Mouse (Mus musculus): Measurements from ENCODE around the gene Nectin2. TPM values are rescaled to one million over a fixed set of nuclear protein-coding genes. Genes with fewer than 3 reads are reported as not detected.

Gene Nectin2
- polyA plus RNA-seq, 2 experiments = 58.9 to 71.3 TPM

GRCm38 (mm10) chr7:19783630-19784029 lies 33.3 kb upstream of the Nectin2 start:
- no peaks in the 10 kb centered on the region for H3K36me3 ChIP-seq (ENCODE audit: control insufficient read depth, insufficient read depth, low read length)
- H3K4me3 ChIP-seq (replicated peaks; ENCODE audit: low read length) = no peak overlapping the region
- no peaks in the 10 kb centered on the region for H3K4me1 ChIP-seq (ENCODE audit: control insufficient read depth, insufficient read depth, low read length)
- ATAC-seq (ENCODE audit: low FRiP score, low read depth) = no peak
- no peak overlapping the region for H3K27ac ChIP-seq (replicated peaks; ENCODE audit: low read depth, low read length)
- H3K9me3 ChIP-seq (ENCODE audit: control insufficient read depth, low read length) = no peaks in the 10 kb centered on the region
- no peak overlapping the region for H3K9ac ChIP-seq (ENCODE audit: low read depth, low read length, severe bottlenecking)
- no peak for TF ChIP-seq POLR2A (IDR thresholded peaks at IDR 0.05; ENCODE audit: borderline replicate concordance, extremely low read depth, insufficient read depth, insufficient read length)
- H3K4me2 ChIP-seq (replicated peaks; ENCODE audit: low read depth, low read length, severe bottlenecking) = no peak overlapping the region
- WGBS = 79% methylated on average over 8 of the region's 8 CpGs
- DNase-seq (ENCODE audit: low spot score) = no peak
- no peaks in the 10 kb centered on the region for H3K27me3 ChIP-seq (ENCODE audit: control insufficient read depth, insufficient read depth, low read length)

GRCm38 (mm10) chr7:19782645-19783044 lies 32.4 kb upstream of the Nectin2 start:
- Histone ChIP-seq H3K4me2 (replicated peaks; ENCODE audit: low read depth, low read length, severe bottlenecking) (no peak overlapping the region), H3K4me1 (ENCODE audit: control insufficient read depth, insufficient read depth, low read length) (no peaks in the 10 kb centered on the region), H3K27ac (replicated peaks; ENCODE audit: low read depth, low read length) (no peak overlapping the region), H3K9me3 (ENCODE audit: control insufficient read depth, low read length) (no peaks in the 10 kb centered on the region), H3K36me3 (ENCODE audit: control insufficient read depth, insufficient read depth, low read length) (no peaks in the 10 kb centered on the region), H3K4me3 (replicated peaks; ENCODE audit: low read length) (no peak overlapping the region), H3K27me3 (ENCODE audit: control insufficient read depth, insufficient read depth, low read length) (no peaks in the 10 kb centered on the region), H3K9ac (ENCODE audit: low read depth, low read length, severe bottlenecking) (no peak overlapping the region)
- WGBS = 94% methylated on average over 4 of the region's 4 CpGs
- TF ChIP-seq POLR2A (IDR thresholded peaks at IDR 0.05; ENCODE audit: borderline replicate concordance, extremely low read depth, insufficient read depth, insufficient read length) = no peak
- no peak for DNase-seq (ENCODE audit: low spot score)
- no peak for ATAC-seq (ENCODE audit: low FRiP score, low read depth)

- Histone ChIP-seq H3K27me3 (ENCODE audit: control insufficient read depth, insufficient read depth, low read length) (no peaks in the 10 kb centered on the region), H3K4me2 (replicated peaks; ENCODE audit: low read depth, low read length, severe bottlenecking) (no peak overlapping the region), H3K27ac (replicated peaks; ENCODE audit: low read depth, low read length) (no peak overlapping the region), H3K4me1 (ENCODE audit: control insufficient read depth, insufficient read depth, low read length) (no peaks in the 10 kb centered on the region), H3K36me3 (ENCODE audit: control insufficient read depth, insufficient read depth, low read length) (no peaks in the 10 kb centered on the region), H3K9me3 (ENCODE audit: control insufficient read depth, low read length) (no peaks in the 10 kb centered on the region), H3K9ac (ENCODE audit: low read depth, low read length, severe bottlenecking) (no peak overlapping the region), H3K4me3 (replicated peaks; ENCODE audit: low read length) (no peak overlapping the region)
- DNase-seq (ENCODE audit: low spot score) = no peak
- no peak for ATAC-seq (ENCODE audit: low FRiP score, low read depth)
- TF ChIP-seq POLR2A (IDR thresholded peaks at IDR 0.05; ENCODE audit: borderline replicate concordance, extremely low read depth, insufficient read depth, insufficient read length) = no peak
- 86% methylated on average over 7 of the region's 7 CpGs for WGBS
Measured at GRCm38 (mm10) chr7:19781741-19782140, 31.5 kb upstream of the Nectin2 start.

- DNase-seq (ENCODE audit: low spot score) (no peak), ATAC-seq (ENCODE audit: low FRiP score, low read depth) (no peak)
- no peak for TF ChIP-seq POLR2A (IDR thresholded peaks at IDR 0.05; ENCODE audit: borderline replicate concordance, extremely low read depth, insufficient read depth, insufficient read length)
- no peak overlapping the region for H3K9ac ChIP-seq (ENCODE audit: low read depth, low read length, severe bottlenecking)
- no peaks in the 10 kb centered on the region for H3K4me1 ChIP-seq (ENCODE audit: control insufficient read depth, insufficient read depth, low read length)
- H3K36me3 ChIP-seq (ENCODE audit: control insufficient read depth, insufficient read depth, low read length) = no peaks in the 10 kb centered on the region
- no peak overlapping the region for H3K4me2 ChIP-seq (replicated peaks; ENCODE audit: low read depth, low read length, severe bottlenecking)
- no peaks in the 10 kb centered on the region for H3K9me3 ChIP-seq (ENCODE audit: control insufficient read depth, low read length)
- no peak overlapping the region for H3K4me3 ChIP-seq (replicated peaks; ENCODE audit: low read length)
- 72% methylated on average over 4 of the region's 4 CpGs for WGBS
- no peak overlapping the region for H3K27ac ChIP-seq (replicated peaks; ENCODE audit: low read depth, low read length)
- H3K27me3 ChIP-seq (ENCODE audit: control insufficient read depth, insufficient read depth, low read length) = no peaks in the 10 kb centered on the region
Measured at GRCm38 (mm10) chr7:19779903-19780302, 29.6 kb upstream of the Nectin2 start.

- TF ChIP-seq POLR2A (IDR thresholded peaks at IDR 0.05; ENCODE audit: borderline replicate concordance, extremely low read depth, insufficient read depth, insufficient read length) = no peak
- H3K4me1 ChIP-seq (ENCODE audit: control insufficient read depth, insufficient read depth, low read length) = no peaks in the 10 kb centered on the region
- H3K9ac ChIP-seq (ENCODE audit: low read depth, low read length, severe bottlenecking) = no peak overlapping the region
- no peak overlapping the region for H3K27ac ChIP-seq (replicated peaks; ENCODE audit: low read depth, low read length)
- no peak overlapping the region for H3K4me2 ChIP-seq (replicated peaks; ENCODE audit: low read depth, low read length, severe bottlenecking)
- H3K36me3 ChIP-seq (ENCODE audit: control insufficient read depth, insufficient read depth, low read length) = no peaks in the 10 kb centered on the region
- ATAC-seq (ENCODE audit: low FRiP score, low read depth) = no peak
- H3K9me3 ChIP-seq (ENCODE audit: control insufficient read depth, low read length) = no peaks in the 10 kb centered on the region
- WGBS = 85% methylated on average over 8 of the region's 8 CpGs
- peak; percentile 46 for DNase-seq (ENCODE audit: low spot score)
- H3K4me3 ChIP-seq (replicated peaks; ENCODE audit: low read length) = no peak overlapping the region
- no peaks in the 10 kb centered on the region for H3K27me3 ChIP-seq (ENCODE audit: control insufficient read depth, insufficient read depth, low read length)
Measured at GRCm38 (mm10) chr7:19778645-19779044, 28.4 kb upstream of the Nectin2 start.

Data from limb, embryonic 14.5 days (tissue).